Mouse (Mus musculus): Measurements from ENCODE around the gene Olfr716. TPM values are rescaled to one million over a fixed set of nuclear protein-coding genes. Genes with fewer than 3 reads are reported as not detected.

The Olfr716 gene
- not detected in 2 replicates for polyA plus RNA-seq (2015; fragmentation: Nextera tagmentation; extraction: Ambion mirVana)

DNA sequence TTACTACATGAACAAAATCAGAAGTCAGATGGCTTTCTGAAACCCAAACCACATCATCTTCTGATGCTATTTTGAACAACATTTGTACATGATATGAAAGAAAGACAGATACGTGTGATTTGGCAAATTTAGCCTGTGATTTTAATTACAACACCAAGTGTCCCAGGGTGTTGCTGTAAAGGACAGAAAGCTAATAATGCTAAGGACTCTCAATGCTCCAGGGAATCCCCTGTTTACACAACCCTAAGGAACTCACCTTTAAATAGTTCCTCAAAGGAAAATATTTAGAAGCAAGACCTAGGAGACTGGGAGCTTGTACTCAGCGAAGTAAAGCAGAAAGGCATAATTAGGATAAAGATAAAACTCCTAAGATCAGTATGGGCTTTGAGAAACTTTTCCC lies at the start of gene Olfr716:
Gene Olfr716, plus strand, starts transcription at position 301 of the 400 bp plus-strand sequence.

DNA sequence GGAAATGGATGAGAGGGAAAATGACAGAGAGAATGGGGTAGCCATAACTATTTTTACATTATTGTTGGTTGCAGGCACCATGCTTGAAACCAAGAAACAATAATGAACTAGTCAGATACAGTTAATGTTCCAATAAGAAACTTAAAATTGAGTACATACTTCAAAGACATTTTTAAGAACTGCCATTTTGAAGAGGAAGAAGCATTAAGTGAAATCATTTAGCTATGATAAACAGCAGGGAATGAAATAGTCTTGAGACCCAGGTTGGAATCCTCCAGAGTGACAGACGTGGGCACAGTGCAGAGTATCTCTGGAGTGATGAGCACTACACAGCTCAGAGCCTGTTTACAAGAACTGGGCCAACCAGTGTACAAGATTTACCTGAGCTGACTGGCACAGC lies 45.2 kb upstream of the Olfr716 start, which contains the start of gene Olfr17:
Gene Olfr17, plus strand, starts transcription at position 301 of the 400 bp plus-strand sequence.

DNA sequence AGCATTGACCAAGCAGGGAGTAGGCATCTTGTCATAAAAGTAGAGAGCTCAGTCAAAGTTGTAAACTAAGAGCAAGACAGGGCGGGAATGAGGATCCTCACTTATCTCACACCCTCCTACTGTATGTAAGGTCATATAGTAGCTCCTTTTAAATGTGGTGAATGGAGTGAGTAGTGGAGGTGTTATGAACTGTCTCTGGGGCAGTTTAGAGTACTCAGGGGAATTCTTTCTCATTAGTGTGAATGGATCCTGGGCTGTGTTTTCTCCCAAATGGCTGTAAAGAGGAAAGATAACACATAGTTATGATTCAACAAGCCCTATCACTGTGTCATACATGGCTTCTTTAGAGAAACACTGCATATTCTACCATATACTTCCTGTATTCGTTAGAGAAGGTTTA lies 27.9 kb upstream of the Olfr716 start, which contains the start of gene Olfr715b:
Gene Olfr715b, minus strand, starts transcription at position 101 of the 400 bp plus-strand sequence.

DNA sequence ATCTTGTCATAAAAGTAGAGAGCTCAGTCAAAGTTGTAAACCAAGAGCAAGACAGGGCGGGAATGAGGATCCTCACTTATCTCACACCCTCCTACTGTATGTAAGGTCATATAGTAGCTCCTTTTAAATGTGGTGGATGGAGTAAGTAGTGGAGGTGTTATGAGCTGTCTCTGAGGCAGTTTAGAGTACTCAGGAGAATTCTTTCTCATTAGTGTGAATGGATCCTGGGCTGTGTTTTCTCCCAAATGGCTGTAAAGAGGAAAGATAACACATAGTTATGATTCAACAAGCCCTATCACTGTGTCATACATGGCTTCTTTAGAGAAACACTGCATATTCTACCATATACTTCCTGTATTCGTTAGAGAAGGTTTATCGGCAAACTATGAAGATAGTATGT lies 7.1 kb upstream of the Olfr716 start, which contains the start of gene Olfr715:
Gene Olfr715, minus strand, starts transcription at position 101 of the 400 bp plus-strand sequence.

DNA sequence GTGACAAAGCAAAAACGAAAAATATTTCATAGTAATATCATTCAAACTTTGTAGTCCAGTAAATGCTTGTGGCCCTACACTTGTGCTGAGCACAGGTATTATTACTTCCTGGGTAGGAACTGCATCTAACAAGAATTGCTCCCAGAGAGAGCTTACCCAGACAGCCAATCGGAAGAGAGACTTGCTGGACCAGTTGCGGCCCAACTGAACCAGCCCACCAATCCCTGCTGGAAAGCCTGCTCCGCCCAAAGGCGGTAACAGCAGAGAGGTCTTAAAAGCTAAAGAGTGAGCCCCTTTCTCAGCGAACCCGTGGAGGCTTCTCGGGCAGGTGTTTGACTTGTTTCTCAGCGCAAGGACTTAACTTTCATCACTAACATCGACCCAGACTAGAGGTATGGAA lies 28.6 kb downstream of the Olfr716 start, which contains the start of gene Nlrp14:
Gene Nlrp14, plus strand, starts transcription at position 301 of the 400 bp plus-strand sequence.

Other genes starting within 250 kb of the Olfr716 start
- not detected in 2 replicates for gene Olfr707, start 237.1 kb upstream of the Olfr716 start, polyA plus RNA-seq (2015; fragmentation: Nextera tagmentation; extraction: Ambion mirVana)
- not detected in 2 replicates for gene Olfr1532-ps1, start 230.3 kb upstream of the Olfr716 start, polyA plus RNA-seq (2015; fragmentation: Nextera tagmentation; extraction: Ambion mirVana)
- gene Olfr709-ps1, start 206.1 kb upstream of the Olfr716 start, polyA plus RNA-seq (2015; fragmentation: Nextera tagmentation; extraction: Ambion mirVana), result not detected in 2 replicates
- gene Olfr710, start 190.0 kb upstream of the Olfr716 start, polyA plus RNA-seq (2015; fragmentation: Nextera tagmentation; extraction: Ambion mirVana), result not detected in 2 replicates
- gene Olfr6, start 174.4 kb upstream of the Olfr716 start, polyA plus RNA-seq (2015; fragmentation: Nextera tagmentation; extraction: Ambion mirVana), result not detected in 2 replicates
- not detected in 2 replicates for gene Olfr711, start 162.9 kb upstream of the Olfr716 start, polyA plus RNA-seq (2015; fragmentation: Nextera tagmentation; extraction: Ambion mirVana)
- not detected in 2 replicates for gene Olfr2, start 132.3 kb upstream of the Olfr716 start, polyA plus RNA-seq (2015; fragmentation: Nextera tagmentation; extraction: Ambion mirVana)
- not detected in 2 replicates for gene Olfr713, start 107.2 kb upstream of the Olfr716 start, polyA plus RNA-seq (2015; fragmentation: Nextera tagmentation; extraction: Ambion mirVana)
- gene Olfr714, start 67.3 kb upstream of the Olfr716 start, polyA plus RNA-seq (2015; fragmentation: Nextera tagmentation; extraction: Ambion mirVana), result not detected in 2 replicates
- not detected in 2 replicates for gene Olfr17, start 45.1 kb upstream of the Olfr716 start, polyA plus RNA-seq (2015; fragmentation: Nextera tagmentation; extraction: Ambion mirVana)
- not detected in 2 replicates for gene Olfr715b, start 28.0 kb upstream of the Olfr716 start, polyA plus RNA-seq (2015; fragmentation: Nextera tagmentation; extraction: Ambion mirVana)
- gene Olfr715, start 7.2 kb upstream of the Olfr716 start, polyA plus RNA-seq (2015; fragmentation: Nextera tagmentation; extraction: Ambion mirVana), result not detected in 2 replicates
- not detected in 2 replicates for gene Nlrp14, start 28.7 kb downstream of the Olfr716 start, polyA plus RNA-seq (2015; fragmentation: Nextera tagmentation; extraction: Ambion mirVana)
- not detected in 2 replicates for gene Rbmxl2, start 71.1 kb downstream of the Olfr716 start, polyA plus RNA-seq (2015; fragmentation: Nextera tagmentation; extraction: Ambion mirVana)
- gene Syt9, start 232.4 kb downstream of the Olfr716 start, polyA plus RNA-seq (2015; fragmentation: Nextera tagmentation; extraction: Ambion mirVana), result 5.1 and 13.2 TPM in 2 replicates

Data from adrenal gland, postnatal 0 days (tissue).